Mouse (Mus musculus) MEL (cell line): ENCODE measurements around the gene Msh3. TPM values are rescaled to one million over a fixed set of nuclear protein-coding genes. Genes with fewer than 3 reads are reported as not detected.
"Not testable (repeated sequence)": the region's sequence is repeated elsewhere in the genome, so short reads cannot be mapped to it uniquely, and the experiment has no call there.

ENCODE experiments used
- DNase-seq: peaks from one replicate; pipeline ENCODE4 v3.0.0; 2011; ENCODE audit warnings: low read depth, low spot score
- H3K27ac ChIP-seq: 2 replicates; pipeline ENCODE4 v1.5.1; 2012; ENCODE audit warnings: low read depth, mild to moderate bottlenecking, control low read depth, low read length, moderate library complexity; ENCODE audit not compliant: control insufficient read depth
- H3K27me3 ChIP-seq, 2 experiments: fragments of 150-350 bp in 1 of 2; sonication (generic) in 1 of 2; 2 replicates each; pipeline ENCODE4 v1.6.1; 2012; ENCODE audit warnings: low read length in 2 of 2, mild to moderate bottlenecking in 2 of 2, improper control_type of control experiment in 1 of 2, moderate library complexity in 1 of 2; ENCODE audit not compliant: insufficient read depth in 2 of 2, control insufficient read depth in 1 of 2
- H3K36me3 ChIP-seq, 2 experiments: 2 replicates each; pipeline ENCODE4 v1.6.1; 2012 to 2014; ENCODE audit warnings: low read length in 2 of 2, improper control_type of control experiment in 1 of 2, inconsistent platforms in 1 of 2, mild to moderate bottlenecking in 1 of 2; ENCODE audit not compliant: insufficient read depth in 2 of 2, control insufficient read depth in 1 of 2
- H3K4me1 ChIP-seq, 2 experiments: fragments of 150-350 bp in 1 of 2; sonication (generic) in 1 of 2; 2 replicates each; pipeline ENCODE4 v1.6.1; 2012; ENCODE audit warnings: low read length in 2 of 2, improper control_type of control experiment in 1 of 2, mild to moderate bottlenecking in 1 of 2; ENCODE audit not compliant: insufficient read depth in 2 of 2, control insufficient read depth in 1 of 2
- H3K4me3 ChIP-seq, 2 experiments: fragments of 150-350 bp in 1 of 2; sonication (generic) in 1 of 2; 2 replicates each; pipeline ENCODE4 v1.5.1; 2012; ENCODE audit warnings: low read depth in 2 of 2, low read length in 2 of 2, mild to moderate bottlenecking in 2 of 2, moderate library complexity in 2 of 2, control low read depth in 1 of 2, improper control_type of control experiment in 1 of 2; ENCODE audit not compliant: control insufficient read depth in 1 of 2, insufficient read depth in 1 of 2
- H3K79me2 ChIP-seq: 2 replicates; pipeline ENCODE4 v1.6.1; 2012; ENCODE audit warnings: mild to moderate bottlenecking, low read length, moderate library complexity; ENCODE audit not compliant: control insufficient read depth, poor library complexity, insufficient read depth
- H3K9ac ChIP-seq: 2 replicates; pipeline ENCODE4 v1.6.1; 2012; ENCODE audit warnings: low read depth, mild to moderate bottlenecking, control low read depth, low read length, moderate library complexity; ENCODE audit not compliant: control insufficient read depth, poor library complexity, severe bottlenecking
- H3K9me3 ChIP-seq: fragments of 150-350 bp; sonication (generic); replicated peaks from 2 replicates; pipeline ENCODE4 v1.6.1; 2012; ENCODE audit warnings: mild to moderate bottlenecking, low read length, improper control_type of control experiment, moderate library complexity; ENCODE audit not compliant: insufficient read depth
- GABPA ChIP-seq: IDR thresholded peaks from 2 replicates; pipeline ENCODE4 v1.6.1; 2012; ENCODE audit warnings: low read depth, mild to moderate bottlenecking, inconsistent platforms, low read length, improper control_type of control experiment, moderate library complexity
- TCF12 ChIP-seq: IDR thresholded peaks from 2 replicates; pipeline ENCODE4 v1.6.1; 2014; ENCODE audit warnings: low read depth, mild to moderate bottlenecking, inconsistent platforms, low read length, improper control_type of control experiment, moderate library complexity
- ZMIZ1 ChIP-seq: IDR thresholded peaks from 2 replicates; pipeline ENCODE4 v1.6.1; 2012; ENCODE audit warnings: low read depth, mild to moderate bottlenecking, inconsistent platforms, low read length, improper control_type of control experiment, moderate library complexity
- polyA plus RNA-seq, 2 experiments: library from polyadenylated mRNA; stranded (reverse) in 1 of 2; unstranded in 1 of 2; fragments of >175 nt in 1 of 2; fragments of >200 nt in 1 of 2; gene quantifications; 2 replicates each; pipeline versions ENCODE4 v1.2.1 to v1.2.4; 2012; ENCODE audit warnings: low replicate concordance in 2 of 2, low read depth in 1 of 2; ENCODE audit not compliant: insufficient read length in 2 of 2, insufficient read depth in 1 of 2, missing spikeins in 1 of 2
- total RNA-seq: library from RNA; depleted of rRNA; stranded (reverse); fragments of 300-350 nt; gene quantifications from 2 replicates; pipeline ENCODE4 v1.2.3, GENCODE M21; 2012; rRNA removed

The Msh3 gene
- total and polyA plus RNA-seq, 3 experiments: 14.4 to 17.7 TPM; not detected in 1

DNA sequence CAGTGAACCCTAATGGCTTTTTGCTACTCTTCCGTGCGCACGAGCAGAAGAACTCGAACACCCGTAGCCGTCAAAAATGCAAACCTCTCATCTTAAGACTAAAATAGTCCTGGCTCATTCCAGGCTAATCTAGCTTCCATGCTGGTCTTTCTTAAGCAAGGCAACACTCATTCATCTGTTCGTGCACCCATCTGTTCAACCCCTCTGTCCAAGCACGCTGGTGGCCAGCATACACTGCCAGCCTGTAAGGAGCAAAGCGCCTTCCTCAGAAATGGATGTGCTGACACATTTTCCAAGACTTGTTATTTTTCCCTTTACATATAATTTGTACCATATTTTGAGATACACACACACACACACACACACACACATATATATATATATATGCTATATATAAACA is 137.6 kb downstream of the Msh3 start:
- Histone ChIP-seq H3K4me3 (no peak overlapping the region), H3K9ac (no peak overlapping the region), H3K4me1 (no peaks in the 10 kb centered on the region), H3K79me2 (no peaks in the 10 kb centered on the region), H3K27ac (no peak overlapping the region), H3K27me3 (no peaks in the 10 kb centered on the region), H3K9me3 (no peaks in the 10 kb centered on the region), H3K36me3 (no peaks in the 10 kb centered on the region; a peak in 2 of 4 replicates)
- TF ChIP-seq TCF12 (no peak), GABPA (no peak), ZMIZ1 (no peak)
- no peak for DNase-seq

- no peaks in the 10 kb centered on the region for H3K27me3 ChIP-seq
Observed at GRCm38 (mm10) chr13:92196860-92197259, 157.9 kb downstream of the Msh3 start.

DNA sequence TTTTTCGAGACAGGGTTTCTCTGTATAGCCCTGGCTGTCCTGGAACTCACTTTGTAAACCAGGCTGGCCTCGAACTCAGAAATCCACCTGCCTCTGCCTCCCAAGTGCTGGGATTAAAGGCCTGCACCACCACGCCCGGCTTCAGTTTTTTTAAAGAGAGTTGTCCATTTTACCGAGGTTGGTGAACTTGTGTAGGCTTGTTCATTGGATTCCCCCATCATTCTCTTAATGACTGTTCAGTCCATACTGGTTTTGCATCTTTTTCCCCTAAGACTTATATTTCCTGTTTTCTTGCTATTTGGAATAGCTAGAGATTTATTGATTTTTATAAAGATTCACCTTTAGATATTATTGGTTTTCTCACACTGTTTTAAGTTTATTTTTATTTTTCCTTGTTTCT is 161.0 kb downstream of the Msh3 start:
- not testable (repeated sequence) for H3K4me1 ChIP-seq, H3K27ac ChIP-seq, H3K36me3 ChIP-seq, H3K9me3 ChIP-seq, DNase-seq, H3K79me2 ChIP-seq, H3K27me3 ChIP-seq, H3K9ac ChIP-seq, H3K4me3 ChIP-seq

More at GRCm38 (mm10) chr13:92196860-92197259, 157.9 kb downstream of the Msh3 start:
- no peak for DNase-seq
- Histone ChIP-seq H3K9me3 (no peaks in the 10 kb centered on the region), H3K9ac (no peak overlapping the region), H3K36me3 (no peaks in the 10 kb centered on the region), H3K4me1 (no peaks in the 10 kb centered on the region), H3K79me2 (no peaks in the 10 kb centered on the region), H3K4me3 (no peak overlapping the region), H3K27ac (no peak overlapping the region)
- no peak for TF ChIP-seq GABPA

DNA sequence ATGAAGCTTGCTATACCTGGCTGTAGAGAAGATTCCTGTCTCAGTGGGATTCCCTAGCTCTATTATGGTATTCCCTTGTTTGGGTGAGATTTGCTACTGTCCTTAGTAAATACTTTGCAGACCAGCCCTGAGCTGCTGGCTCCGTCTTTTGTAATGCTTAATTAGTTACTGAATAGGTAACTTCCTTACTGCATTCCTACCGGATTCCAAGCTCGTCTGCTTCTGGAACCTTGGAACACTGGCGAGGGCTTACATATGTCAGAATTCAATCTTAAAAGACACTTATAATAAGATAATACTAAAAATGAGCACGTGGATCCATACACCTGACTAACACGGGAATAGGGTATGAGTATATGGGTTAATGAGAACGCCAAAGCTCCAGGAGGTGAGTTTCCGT is 182.1 kb downstream of the Msh3 start:
- DNase-seq, H3K36me3 ChIP-seq, H3K4me1 ChIP-seq, H3K27ac ChIP-seq, H3K27me3 ChIP-seq, H3K9me3 ChIP-seq, H3K79me2 ChIP-seq, H3K4me3 ChIP-seq, H3K9ac ChIP-seq: not testable (repeated sequence)

Other genes starting within 250 kb of the Msh3 start
- gene Rasgrf2, start 223.3 kb downstream of the Msh3 start, total RNA-seq: not detected in 2 replicates
- not detected for gene Rasgrf2, start 223.3 kb downstream of the Msh3 start, polyA plus RNA-seq
- not detected in 2 replicates for gene Gm20379, start 49.0 kb downstream of the Msh3 start, total RNA-seq
- gene Gm20379, start 49.0 kb downstream of the Msh3 start, polyA plus RNA-seq: 1 to 10 TPM in 1 of 2 experiments, not detected in 1; 9.4 TPM
- gene Dhfr, start 277 bp downstream of the Msh3 start, total RNA-seq: 15.7 and 16.2 TPM in 2 replicates
- gene Dhfr, start 277 bp downstream of the Msh3 start, polyA plus RNA-seq: 10 to 100 TPM; 17.4 to 63.1 TPM
- not detected in 2 replicates for gene Ankrd34b, start 70.9 kb upstream of the Msh3 start, total RNA-seq
- gene Ankrd34b, start 70.9 kb upstream of the Msh3 start, polyA plus RNA-seq: not detected
- 0.12 and 0.13 TPM in 2 replicates for gene Fam151b, start 129.0 kb upstream of the Msh3 start, total RNA-seq
- gene Fam151b, start 129.0 kb upstream of the Msh3 start, polyA plus RNA-seq: 1 to 10 TPM in 1 of 2 experiments, not detected in 1; 1.4 TPM
- 4.1 and 5.3 TPM in 2 replicates for gene Zfyve16, start 175.9 kb upstream of the Msh3 start, total RNA-seq
- 1 to 10 TPM in 1 of 2 experiments, not detected in 1; 4.5 TPM for gene Zfyve16, start 175.9 kb upstream of the Msh3 start, polyA plus RNA-seq
- not detected in 2 replicates for gene Spz1, start 221.2 kb upstream of the Msh3 start, total RNA-seq
- gene Spz1, start 221.2 kb upstream of the Msh3 start, polyA plus RNA-seq: not detected